Mouse (Mus musculus): ENCODE measurements around the gene Syt16.

DNA sequence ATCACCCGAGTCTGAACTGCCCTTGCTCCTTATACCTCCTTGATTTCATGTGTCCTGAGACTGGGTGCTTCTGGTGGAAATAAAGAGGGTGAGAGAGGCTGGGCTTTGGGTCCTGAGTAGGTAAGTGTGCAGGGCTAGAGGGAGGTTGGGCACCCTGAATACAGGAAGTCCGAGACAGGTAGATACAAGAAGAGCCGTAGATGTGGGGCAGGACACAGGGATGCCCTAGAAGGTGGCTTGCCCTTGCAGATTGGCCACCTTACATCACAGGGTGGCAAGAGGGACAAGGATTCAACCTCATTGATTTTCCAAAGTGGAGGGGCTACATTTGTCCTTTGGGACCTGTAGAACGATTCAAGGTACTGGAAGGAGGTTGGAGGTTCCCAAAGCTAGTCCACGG lies 45.8 kb downstream of the Syt16 start:
- TF ChIP-seq CTCF (IDR thresholded peaks at IDR 0.05) (no peak), EP300 (IDR thresholded peaks at IDR 0.05) (no peak)

All from lung, postnatal 0 days (tissue).